Comparison of ENCODE assay signal across 36 mouse cellular contexts in the genomic region with DNA sequence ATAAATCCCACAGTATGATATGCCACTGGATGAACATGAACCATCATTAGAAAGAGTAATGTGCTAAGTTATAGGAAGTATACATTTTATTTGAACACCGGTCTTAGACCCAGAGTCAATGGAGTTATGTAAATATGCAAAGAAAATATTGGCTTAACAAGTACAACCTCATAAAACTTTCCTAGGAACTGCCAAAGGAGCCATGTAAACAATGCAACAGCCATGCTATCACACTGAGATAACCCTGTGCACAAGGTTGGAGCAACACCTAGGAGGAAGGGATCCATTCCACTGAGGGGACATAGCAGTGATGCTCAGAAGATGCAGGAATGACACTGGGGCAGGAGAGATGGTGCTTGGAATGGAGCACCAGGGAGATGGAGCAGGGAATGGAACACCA. TPM values are rescaled to one million over a fixed set of nuclear protein-coding genes. Genes with fewer than 3 reads are reported as not detected.
"Had no signal": no experiment of that assay in that cellular context is flagged by ENCODE, and none has a peak within 500 bp of the region (broad histone marks: within the 10 kb centered on the region; RNA-seq: fewer than 3 reads in every experiment).

No protein-coding gene starts in this region.

- H3K9ac ChIP-seq: heart, embryonic 13.5 days; heart, embryonic 15.5 days; hindbrain, embryonic 13.5 days; hindbrain, embryonic 15.5 days; kidney, embryonic 15.5 days; limb, embryonic 12.5 days had no signal

- H3K4me3 ChIP-seq: heart, adult 2 months; heart, embryonic 13.5 days; heart, embryonic 15.5 days; hindbrain, embryonic 13.5 days; hindbrain, embryonic 15.5 days; kidney, embryonic 15.5 days; left cerebral cortex, adult 2 months; limb, embryonic 10.5 days; limb, embryonic 12.5 days had no signal

- H3K27me3 ChIP-seq: heart, embryonic 13.5 days; heart, embryonic 15.5 days; hindbrain, embryonic 13.5 days; hindbrain, embryonic 15.5 days; kidney, embryonic 15.5 days; limb, embryonic 12.5 days had no signal

- DNase-seq: gastrocnemius, postnatal 14 days; gastrocnemius, postnatal 36 days; heart, adult 11 months; heart, adult 2 months; heart, postnatal 14 days; heart, postnatal 36 days; kidney, adult 11 months; kidney, adult 2 months; kidney, adult 9 months; kidney, postnatal 14 days; kidney, postnatal 36 days; liver had no signal

- H3K36me3 ChIP-seq: heart, embryonic 13.5 days; heart, embryonic 15.5 days; hindbrain, embryonic 13.5 days; hindbrain, embryonic 15.5 days; kidney, embryonic 15.5 days; limb, embryonic 10.5 days; limb, embryonic 12.5 days had no signal

- H3K4me2 ChIP-seq: heart, embryonic 11.5 days; heart, embryonic 13.5 days; heart, embryonic 15.5 days; hindbrain, embryonic 13.5 days; hindbrain, embryonic 15.5 days; kidney, embryonic 15.5 days; limb, embryonic 12.5 days; liver, embryonic 11.5 days had no signal

- ATAC-seq: hindbrain, postnatal 0 days; intestine, embryonic 16.5 days had no signal

- H3K27ac ChIP-seq: heart, adult 2 months; heart, embryonic 13.5 days; heart, embryonic 15.5 days; hindbrain, embryonic 13.5 days; hindbrain, embryonic 15.5 days; hindbrain, postnatal 0 days; kidney, embryonic 15.5 days; kidney, postnatal 0 days; left cerebral cortex, adult 2 months; limb, embryonic 10.5 days; limb, embryonic 12.5 days had no signal

- H3K9me3 ChIP-seq: heart, embryonic 15.5 days; hindbrain, embryonic 13.5 days; hindbrain, embryonic 15.5 days; kidney, embryonic 15.5 days; limb, embryonic 10.5 days; limb, embryonic 12.5 days had no signal

- H3K4me1 ChIP-seq: heart, embryonic 13.5 days; heart, embryonic 15.5 days; hindbrain, embryonic 13.5 days; hindbrain, embryonic 15.5 days; kidney, embryonic 15.5 days; limb, embryonic 10.5 days; limb, embryonic 12.5 days had no signal

RNA-seq across cellular contexts. Expression of a gene that starts 21.3 kb away (rescaled TPM):
- total RNA-seq: gastrocnemius, adult 18-20 months; gastrocnemius, adult 8-10 months; gastrocnemius, postnatal 14 days; gastrocnemius, postnatal 36 days; heart, adult 2 months; heart, postnatal 14 days; heart, postnatal 36 days; hematopoietic stem cell, adult 5-6 weeks; hindbrain, postnatal 0 days; layer of hippocampus, adult 18-20 months; layer of hippocampus, postnatal 10 days; layer of hippocampus, postnatal 25 days; left cerebral cortex, adult 2 months; left cerebral cortex, postnatal 14 days; left cerebral cortex, postnatal 36 days had no signal
- polyA plus RNA-seq: heart, embryonic 11.5 days; heart, embryonic 13.5 days; heart, embryonic 15.5 days; heart, postnatal 0 days; hindbrain, embryonic 11.5 days; hindbrain, embryonic 13.5 days; hindbrain, embryonic 15.5 days; hindbrain, postnatal 0 days; intestine, embryonic 14.5 days; kidney, adult 2 months; kidney, embryonic 15.5 days; kidney, postnatal 0 days; limb, embryonic 10.5 days; limb, embryonic 12.5 days; liver, embryonic 11.5 days had no signal

RNA-seq across cellular contexts. Expression of a gene that starts 45.2 kb away (rescaled TPM):
- total RNA-seq: gastrocnemius, postnatal 14 days; gastrocnemius, postnatal 36 days; layer of hippocampus, adult 18-20 months; layer of hippocampus, postnatal 10 days; layer of hippocampus, postnatal 25 days; left cerebral cortex, adult 2 months; left cerebral cortex, postnatal 14 days; left cerebral cortex, postnatal 36 days had no signal
- polyA plus RNA-seq: heart, embryonic 11.5 days; hindbrain, embryonic 11.5 days; hindbrain, embryonic 15.5 days; hindbrain, postnatal 0 days; limb, embryonic 10.5 days had no signal
